Mouse (Mus musculus) testis, postnatal 14 days (tissue): Measurements from ENCODE around the gene Zfp592.
"Not testable (repeated sequence)": the region's sequence is repeated elsewhere in the genome, so short reads cannot be mapped to it uniquely, and the experiment has no call there.

Source experiments
- DNase-seq: peaks from one replicate; pipeline ENCODE4 v3.0.0; 2021; ENCODE audit warnings: low spot score

Gene Zfp592

DNA sequence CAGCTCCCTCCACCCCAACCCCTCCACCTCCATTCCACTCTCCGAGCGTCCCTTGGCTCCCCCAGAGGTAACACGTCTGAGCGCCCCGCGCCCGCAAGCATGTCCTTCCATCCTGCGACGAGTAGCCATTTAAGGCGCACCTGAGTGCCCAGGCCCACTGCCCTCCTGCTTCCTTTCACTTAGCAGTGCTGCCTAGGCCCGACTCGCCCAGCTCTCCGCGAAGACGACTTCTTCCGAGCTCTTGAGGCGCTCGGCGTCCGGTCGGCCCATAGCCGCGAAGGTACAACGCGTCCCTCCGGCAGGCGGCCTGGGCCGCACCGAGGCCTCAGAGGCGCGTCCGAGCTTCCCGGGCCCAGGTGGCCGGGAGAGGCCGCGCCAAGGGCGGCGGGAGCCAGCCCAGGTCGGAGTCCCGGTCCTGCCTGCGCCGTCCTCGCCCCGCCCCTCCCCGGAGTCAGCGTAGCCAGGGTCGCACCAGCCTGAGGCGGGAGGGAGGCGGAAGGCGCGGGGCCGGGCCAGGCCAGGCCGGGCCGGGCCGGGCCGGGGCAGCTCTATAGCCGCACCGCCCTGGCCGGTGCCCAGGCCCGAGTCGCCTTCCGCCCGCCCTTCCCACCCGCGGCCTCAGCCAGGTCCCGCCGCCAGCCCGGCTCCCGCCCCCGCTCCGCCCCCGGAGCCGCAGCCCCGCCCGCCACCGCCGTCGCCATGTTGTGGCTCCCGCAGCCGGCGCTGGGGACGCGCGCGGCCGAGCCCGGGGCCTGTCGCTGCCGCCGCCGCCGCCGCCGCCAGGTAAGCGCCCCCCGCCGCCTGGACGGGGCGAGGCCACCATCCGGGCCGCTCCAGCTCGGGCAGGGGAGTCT, at the start of gene Zfp592:
Gene Zfp592, plus strand, starts transcription at position 702 of the 854 bp plus-strand sequence.
- DNase-seq, result peak; percentile 86

DNA sequence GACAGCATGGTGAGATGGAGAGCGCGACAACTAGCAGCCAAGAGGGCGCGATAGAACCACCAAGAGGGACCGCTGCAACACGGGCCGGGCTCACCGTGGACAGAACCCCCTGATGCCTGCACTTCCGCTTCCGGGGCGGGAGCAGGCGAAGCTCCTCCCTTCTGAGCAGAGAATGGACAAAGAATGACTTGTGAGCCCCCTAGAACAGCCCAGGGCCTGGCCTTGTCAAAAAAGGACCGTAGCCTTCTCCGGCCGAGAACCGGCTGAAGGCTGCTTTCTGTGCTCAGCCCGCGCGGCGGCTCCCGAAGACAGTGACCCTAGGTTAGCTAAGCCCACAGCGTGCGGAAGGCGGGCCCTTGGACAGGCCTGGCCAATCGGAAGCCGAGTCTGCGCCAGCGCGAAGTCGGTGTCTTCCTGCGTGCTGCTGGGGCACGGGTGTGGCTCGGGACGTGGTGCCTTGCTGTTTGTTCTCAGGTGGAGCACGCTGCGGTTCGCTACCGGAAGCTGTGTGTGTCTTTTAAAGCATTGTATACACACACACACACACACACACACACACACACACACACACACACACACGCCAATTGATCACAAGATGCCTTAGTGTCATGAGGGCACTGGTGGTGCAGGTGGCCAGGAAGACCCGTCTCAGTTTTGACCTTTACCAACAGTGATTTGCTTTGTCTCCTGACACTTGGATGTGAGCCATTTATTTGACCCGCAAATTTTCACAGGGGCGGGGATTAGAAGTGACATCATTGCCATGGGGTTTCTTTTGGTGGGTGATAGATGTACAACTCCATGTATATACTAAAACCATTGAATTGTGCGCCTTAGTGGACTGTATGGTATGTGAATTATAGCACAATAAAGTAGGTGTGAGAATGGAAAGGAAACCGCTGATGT, 45.8 kb upstream of the Zfp592 start, which contains the start of gene Sec11a:
Gene Sec11a, minus strand, starts transcription at position 336 of the 906 bp plus-strand sequence.
- peak; percentile 93 for DNase-seq

DNA sequence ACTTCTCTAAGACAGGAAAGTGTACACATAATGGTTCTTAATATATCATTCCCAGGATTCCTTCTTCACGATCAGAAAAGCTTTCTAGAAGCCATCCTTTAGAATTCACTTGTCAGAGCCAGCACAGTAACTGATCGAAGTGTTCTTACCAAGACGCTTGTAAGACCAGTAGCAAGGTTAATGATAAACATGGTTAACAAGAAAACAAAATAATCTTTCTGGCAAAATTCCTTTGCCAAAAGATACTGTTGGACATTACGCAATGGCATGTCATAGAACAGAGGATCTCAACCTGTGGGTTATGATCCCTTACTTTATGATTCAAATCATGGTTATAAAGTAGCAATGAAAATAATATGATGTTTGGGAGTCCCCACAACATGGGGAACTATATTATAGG, 42.0 kb upstream of the Zfp592 start:
- DNase-seq, result no peak

DNA sequence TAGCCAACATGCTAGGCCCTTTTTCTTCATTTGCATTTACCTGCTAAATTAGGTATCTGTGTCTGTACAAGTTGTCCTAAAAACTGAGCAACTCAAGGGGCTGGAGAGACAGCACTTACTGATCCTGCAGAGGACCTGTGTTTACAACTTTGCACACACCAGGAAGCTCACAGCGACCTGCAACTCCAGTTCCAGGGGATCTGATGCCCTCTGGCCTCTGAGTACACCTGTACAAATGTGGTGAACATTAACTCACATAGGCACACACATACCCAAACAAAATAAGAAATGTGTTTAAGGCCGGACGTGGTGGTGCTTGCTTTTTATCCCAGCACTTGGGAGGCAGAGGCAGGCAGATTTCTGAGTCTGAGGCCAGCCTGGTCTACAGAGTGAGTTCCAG, 41.3 kb upstream of the Zfp592 start:
- no peak for DNase-seq

DNA sequence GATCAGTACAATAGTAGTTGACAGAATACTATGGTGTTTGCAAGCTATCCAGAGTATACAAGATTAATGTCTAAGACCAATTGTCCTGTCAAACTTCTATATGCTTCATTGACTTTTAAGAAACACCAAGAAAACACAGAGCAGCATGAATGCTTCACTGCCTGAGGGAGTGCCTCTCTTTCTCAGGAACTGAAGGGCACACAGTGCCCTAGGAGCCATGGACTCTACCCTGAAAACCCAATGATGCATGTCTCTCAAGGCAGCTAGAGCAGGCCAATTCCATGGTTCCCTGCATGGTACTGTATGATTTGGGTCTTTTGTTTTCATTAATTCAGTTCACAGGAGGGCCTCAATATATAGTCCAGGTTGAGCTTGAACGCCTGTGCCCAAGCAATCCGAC, 39.2 kb upstream of the Zfp592 start:
- DNase-seq, result no peak

DNA sequence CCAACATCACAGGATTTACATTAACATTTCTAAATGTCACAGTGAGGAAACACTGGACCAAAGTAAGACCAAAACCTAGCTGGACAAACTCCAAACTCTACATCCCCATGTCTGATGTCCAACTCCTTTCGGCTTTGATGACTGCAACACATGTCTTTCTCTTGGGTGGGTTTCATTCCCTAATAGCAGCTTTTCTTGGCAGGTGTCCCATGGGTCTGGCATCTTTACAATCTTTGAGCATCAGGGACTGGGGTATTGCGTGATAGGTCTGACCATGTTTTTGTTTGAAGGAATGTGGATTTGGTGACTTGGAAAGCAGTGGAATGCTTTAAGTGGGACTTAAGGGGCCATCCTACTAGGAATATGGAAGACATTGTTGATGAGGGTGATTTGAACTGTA, 36.6 kb upstream of the Zfp592 start:
- DNase-seq, result no peak

DNA sequence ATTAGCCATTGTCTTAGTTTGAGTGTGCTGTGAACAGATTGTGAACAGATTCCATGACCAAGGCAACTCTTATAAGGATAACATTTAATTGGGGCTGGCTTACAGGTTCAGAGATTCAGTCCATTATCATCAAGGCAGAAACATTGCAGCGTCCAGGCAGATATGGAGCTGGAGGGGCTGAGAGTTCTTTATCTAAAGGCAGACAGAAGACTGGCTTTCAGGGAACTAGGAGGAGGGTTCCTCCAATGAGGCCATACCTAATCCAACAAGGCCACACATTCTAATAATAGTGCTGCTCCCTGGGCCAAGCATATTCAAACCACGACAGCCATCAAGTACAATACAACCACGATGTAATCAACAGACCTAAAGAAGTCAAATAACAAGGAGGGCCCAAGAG, 34.5 kb upstream of the Zfp592 start:
- no peak for DNase-seq

DNA sequence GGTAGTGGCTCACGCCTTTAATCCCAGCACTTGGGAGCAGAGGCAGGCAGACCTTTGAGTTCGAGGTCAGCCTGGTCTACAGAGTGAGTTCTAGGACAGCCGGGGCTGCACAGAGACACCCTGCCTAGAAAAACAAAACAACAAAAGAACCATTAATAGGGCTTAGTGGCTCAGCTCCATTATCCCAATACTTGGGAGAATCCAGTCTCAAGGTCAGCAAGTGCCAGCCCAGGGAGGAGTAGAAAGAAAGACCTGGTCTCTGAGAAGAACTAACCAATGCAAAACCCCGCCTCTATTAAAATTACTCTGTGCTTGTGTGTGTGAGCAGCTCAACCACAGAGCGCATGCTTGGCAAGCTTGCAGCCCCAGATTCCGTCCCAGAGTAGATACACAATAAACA, 30.7 kb upstream of the Zfp592 start:
- DNase-seq, result no peak

DNA sequence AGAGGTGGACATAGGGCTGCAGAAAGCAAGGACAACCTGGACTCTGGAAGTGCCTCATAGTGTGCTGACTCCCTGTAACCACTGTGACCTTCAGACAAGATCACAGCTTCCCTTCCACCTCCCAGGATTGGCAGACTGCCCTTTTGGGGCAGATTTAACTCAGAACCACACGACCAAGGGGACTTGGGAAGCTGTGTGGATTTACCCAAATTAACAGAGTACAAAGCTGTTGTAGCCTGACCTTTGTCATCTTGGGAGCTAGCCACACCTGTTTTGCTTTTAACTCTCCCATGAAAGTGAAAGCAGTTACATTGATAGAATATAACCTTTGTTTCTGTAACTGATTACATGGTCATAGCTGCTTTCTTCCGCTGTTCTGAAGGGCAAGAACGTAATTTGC, 22.6 kb upstream of the Zfp592 start:
- DNase-seq, result no peak

DNA sequence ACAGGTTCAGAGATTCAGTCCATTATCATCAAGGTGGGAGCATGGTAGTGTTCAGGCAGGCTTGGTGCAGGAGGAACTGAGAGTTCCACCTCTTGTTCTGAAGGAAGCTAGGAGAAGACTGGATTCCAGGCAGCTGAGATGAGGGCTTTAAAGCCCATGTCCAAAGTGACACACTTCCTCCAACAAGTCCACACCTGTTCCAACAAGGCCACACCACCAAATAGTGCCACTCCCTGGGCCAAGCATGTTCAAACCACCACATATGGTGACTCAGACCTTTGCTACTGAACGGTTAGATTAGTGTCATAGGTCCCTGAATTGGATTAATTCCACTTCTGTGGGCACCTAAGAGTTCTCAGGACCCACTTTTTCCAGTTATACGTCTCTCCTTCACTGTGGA, 22.1 kb upstream of the Zfp592 start:
- DNase-seq, result no peak

DNA sequence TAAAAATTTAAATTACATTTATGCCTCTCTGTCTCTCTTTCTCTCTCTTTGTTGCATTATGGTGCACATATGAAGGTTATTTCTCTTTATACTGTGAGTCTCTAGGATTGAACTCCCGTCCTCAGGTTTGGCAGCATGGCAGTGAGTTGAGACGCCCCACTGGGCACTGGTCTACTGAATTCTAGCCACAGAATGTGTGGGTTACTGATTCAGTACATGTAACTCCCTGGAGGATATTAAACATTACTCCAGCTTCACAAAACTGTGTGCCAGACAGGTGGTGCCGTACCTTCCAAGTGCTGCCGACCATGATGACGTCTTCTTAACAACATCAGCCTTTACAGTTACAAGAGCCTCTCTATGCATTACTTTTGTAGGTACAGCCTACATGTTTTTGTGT, 21.4 kb upstream of the Zfp592 start:
- no peak for DNase-seq

DNA sequence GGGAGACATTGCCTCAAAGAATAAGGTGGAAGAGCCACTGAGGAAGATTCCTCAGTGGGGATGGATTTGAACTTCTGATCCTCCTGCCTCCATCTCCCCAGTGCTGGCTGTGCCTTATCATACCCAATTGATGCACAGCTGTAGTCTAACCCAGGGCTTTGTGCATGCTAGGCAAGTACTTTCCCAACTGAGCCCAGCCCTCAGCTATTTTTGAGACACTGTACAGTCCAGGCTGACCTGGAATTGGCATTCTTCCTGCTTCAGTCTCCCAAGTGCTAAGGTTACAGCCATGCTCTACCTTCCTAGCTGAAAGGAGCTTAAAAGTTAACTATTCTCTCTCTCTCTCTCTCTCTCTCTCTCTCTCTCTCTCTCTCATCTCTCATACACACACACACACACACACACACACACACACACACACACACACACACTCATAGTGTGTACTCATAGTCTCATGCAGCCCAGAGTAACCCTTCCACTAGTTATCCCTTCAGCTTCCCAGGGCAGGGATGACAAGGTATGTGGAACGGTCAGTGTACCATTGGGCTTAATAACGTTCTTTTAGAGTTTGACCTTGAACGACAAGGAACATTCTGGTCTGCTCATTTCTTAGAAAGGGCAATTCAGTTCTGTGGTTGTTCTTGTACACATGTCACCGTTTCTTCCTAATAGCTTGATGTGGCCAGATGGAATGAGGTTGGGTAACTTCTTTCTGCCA, 20.4 kb upstream of the Zfp592 start:
- DNase-seq, result not testable (repeated sequence)

DNA sequence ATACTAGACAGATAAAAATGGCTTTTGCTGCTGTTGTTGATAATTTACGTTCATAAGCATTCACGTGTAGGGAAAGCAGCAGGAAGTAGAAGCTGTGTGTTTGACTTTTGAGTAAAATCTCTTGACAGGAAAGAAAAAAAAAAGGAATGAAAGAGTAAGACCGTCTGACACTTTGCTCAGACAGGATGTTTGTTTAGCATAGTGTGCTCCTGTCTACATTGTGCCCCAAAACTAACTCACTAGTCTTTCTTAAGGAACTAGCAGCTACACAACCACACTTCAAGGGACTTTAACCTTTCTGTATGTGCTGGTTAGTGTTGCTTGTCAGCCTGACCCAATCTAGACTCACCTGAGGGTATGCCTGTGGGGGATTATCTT, 19.9 kb upstream of the Zfp592 start:
- DNase-seq, result not testable (repeated sequence)

DNA sequence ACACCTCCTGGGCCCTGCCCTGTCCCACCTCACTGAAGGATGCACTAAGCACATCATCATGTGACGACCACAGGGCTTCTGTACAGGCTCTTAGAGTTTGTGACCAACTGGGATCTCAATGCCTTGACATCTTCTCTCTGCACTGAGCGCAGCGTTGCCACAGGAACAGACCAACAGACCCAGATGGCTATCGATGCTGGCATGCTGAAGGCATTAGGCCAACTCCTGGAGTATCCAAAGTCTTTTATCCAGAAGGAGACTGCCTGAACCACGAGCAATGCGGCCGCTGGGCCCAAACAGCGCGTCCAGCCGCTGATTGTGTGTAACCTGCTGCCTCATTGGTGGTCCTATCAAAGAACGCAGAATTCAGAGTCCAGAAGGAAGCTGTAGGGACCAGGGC, 12.9 kb upstream of the Zfp592 start:
- no peak for DNase-seq

DNA sequence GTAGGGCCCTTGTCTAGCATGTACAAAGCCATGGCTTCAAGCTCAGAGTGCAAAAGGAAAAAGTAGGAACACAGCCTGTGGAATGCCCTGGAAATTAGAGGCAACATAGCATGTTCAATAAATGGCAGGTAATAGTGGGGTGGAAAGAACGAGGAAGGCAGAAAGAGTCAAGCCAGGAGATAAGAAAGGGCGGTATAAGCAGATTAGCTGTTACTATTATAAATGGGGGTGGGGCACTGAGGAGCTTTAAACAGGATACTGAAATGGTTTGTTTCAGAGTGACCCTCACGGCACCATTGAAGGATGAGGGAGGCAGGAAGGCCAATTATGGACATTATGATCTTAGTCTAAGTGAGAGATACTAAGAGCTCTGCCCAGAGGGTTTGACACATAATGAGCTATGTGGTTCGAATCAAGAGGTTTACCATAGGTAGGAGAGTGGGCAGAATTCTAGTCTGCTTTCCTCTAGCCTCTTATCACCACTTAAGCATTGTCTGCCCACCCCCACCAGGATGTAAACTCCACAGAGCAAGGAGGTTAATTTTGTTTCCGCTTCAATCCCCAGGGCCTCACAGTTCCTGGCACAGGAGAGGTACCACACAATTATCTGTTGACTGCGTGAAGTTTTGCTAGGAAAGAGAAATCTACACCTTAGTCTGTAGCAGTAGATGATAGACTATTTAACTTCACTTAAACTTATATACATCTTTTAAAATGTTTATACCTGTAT, 6.9 kb upstream of the Zfp592 start:
- DNase-seq, result no peak

DNA sequence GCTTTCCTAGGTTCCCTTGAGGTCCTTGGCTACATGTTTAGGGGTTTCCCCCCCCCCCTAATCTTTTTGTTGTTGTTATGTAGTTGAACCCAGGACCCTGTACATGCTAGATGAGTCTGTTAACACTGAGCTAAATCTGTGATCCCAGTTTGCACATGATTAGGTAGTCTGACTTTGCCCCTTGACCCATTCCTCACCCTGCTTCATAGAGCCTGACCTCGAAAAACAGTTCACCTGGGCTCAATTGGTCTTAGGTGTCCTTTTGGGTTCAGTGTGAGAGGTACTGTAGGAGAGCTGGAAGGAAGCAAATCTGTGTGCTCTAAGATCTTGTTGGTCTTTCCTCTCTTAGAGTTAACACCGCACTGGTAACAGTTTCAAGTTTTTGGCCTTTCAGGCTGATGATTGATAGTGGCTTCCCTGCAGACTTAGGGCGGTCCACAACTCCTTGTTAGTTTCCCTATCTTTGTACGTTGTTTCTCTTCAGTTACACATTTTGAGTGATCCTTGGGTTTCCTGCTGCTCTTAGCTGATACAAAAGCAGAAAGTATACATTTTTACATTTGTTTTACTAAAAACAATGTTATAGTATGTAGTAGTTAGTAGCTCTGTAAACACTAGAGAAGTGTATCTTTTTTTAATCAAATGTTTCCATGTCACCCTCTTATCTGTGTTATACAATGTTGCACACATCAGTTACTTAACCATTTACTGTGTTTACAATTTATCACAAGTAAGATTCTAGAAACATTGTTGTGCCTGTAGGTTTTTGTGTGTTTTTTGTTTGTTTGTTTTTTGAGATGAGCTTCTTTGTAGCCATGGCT, 5.5 kb upstream of the Zfp592 start:
- DNase-seq, result peak; percentile 38

DNA sequence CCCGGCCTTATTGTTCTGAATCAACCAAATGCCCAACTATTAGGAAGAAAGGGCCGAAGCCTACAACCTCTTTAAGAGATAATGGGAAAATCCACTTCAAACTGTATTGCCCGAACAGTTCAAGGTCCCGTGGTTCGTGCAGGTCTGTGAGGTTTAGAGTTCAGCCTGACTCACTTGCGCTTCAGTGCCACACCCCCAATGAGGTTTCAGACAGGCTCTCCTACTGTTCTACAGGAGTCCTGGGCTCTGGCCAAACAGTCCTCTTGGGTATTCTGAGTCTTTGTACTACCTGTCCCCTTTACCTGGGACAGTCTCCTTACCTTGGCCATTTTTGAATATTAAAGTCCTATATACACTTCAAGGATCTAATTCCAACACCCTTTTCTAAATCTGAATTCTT, 3.2 kb upstream of the Zfp592 start:
- no peak for DNase-seq

DNA sequence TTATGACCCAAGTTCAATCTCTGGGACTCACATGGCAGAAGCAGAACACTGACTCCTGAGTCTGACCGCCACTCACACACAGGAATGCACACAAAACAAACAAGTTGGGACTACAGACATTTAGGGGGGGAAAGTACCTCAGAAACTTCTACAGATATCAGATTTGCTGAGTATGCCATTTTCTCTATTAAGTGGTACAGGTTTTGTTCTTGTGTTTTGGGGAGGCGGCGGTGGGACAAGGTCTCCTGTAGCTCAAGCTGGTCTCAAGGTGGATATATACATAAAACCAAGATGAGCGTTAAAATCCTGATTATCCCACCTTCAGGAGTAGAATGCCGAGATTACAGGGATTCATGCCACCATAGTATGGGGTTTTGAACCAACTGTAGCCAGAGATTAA, 1.9 kb upstream of the Zfp592 start:
- no peak for DNase-seq

DNA sequence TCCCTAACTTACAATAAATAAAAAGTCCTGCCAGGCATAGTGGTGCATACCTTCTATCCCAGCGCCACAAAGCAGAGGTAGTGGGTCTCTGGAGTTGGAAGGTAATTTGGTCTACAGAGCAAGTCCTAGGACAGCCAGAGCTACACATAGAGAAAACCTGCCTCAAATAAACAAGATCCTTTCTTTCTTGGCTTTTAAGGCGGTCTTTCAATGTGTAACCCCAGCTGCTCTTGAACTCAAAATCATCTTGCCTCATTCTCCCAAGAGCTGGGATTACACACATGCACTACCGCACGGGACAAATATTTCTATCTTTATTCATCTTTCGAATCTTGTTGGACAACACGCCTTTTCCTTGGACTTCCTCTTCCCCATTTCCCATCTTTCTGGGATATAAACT, 1.4 kb upstream of the Zfp592 start:
- no peak for DNase-seq

DNA sequence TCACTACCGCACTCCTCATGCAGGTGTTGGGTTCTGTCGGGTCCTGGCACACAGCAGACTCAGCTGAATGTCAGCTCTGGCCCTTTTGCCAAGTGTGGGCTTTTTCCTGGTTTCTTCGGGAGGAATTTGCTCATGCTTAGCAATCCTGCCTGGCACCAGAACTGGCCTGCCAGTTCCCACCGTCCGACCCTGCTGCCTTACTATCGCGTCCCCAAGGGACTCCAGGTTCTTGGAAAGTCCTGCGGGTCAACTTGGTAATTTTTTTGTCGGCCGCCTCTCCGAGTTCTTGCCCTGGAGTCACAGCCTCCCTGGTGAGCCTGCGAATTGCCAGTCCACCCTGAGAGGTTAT, 876 bp upstream of the Zfp592 start:
- no peak for DNase-seq
